Mouse (Mus musculus) megakaryocyte, embryonic 14.5 days (primary cell): Measurements from ENCODE around the gene Tmem119. TPM values are rescaled to one million over a fixed set of nuclear protein-coding genes. Genes with fewer than 3 reads are reported as not detected.

Source experiments
- H3K27me3 ChIP-seq: replicated peaks from 2 replicates; pipeline ENCODE3; 2012; ENCODE audit warnings: inconsistent platforms
- H3K36me3 ChIP-seq: replicated peaks from 2 replicates; pipeline ENCODE3; 2012; ENCODE audit warnings: low read length, inconsistent platforms, mixed read lengths
- H3K4me1 ChIP-seq: 2 replicates; pipeline ENCODE4 v1.6.1; 2012; ENCODE audit warnings: inconsistent platforms
- H3K4me3 ChIP-seq: replicated peaks from 2 replicates; pipeline ENCODE3; 2012; ENCODE audit warnings: moderate library complexity, mild to moderate bottlenecking, inconsistent platforms
- H3K9me3 ChIP-seq: 2 replicates; pipeline ENCODE4 v1.6.1; 2012; ENCODE audit warnings: inconsistent platforms
- FLI1 ChIP-seq: IDR thresholded peaks from 2 replicates; pipeline ENCODE4 v1.6.1; 2012; ENCODE audit warnings: low read length, inconsistent platforms, mixed read lengths
- GATA1 ChIP-seq: IDR thresholded peaks from 3 replicates; pipeline ENCODE4 v1.6.1; 2012; ENCODE audit warnings: mixed read lengths, low read length, inconsistent platforms, borderline replicate concordance
- polyA plus RNA-seq: library from polyadenylated mRNA; stranded (reverse); fragments of >175 nt; gene quantifications from 2 replicates; pipeline ENCODE4 v1.2.3, GENCODE M21; 2012; ENCODE audit warnings: low replicate concordance; ENCODE audit not compliant: insufficient read depth

The Tmem119 gene
- polyA plus RNA-seq, 1 experiment = 4.0 TPM

DNA sequence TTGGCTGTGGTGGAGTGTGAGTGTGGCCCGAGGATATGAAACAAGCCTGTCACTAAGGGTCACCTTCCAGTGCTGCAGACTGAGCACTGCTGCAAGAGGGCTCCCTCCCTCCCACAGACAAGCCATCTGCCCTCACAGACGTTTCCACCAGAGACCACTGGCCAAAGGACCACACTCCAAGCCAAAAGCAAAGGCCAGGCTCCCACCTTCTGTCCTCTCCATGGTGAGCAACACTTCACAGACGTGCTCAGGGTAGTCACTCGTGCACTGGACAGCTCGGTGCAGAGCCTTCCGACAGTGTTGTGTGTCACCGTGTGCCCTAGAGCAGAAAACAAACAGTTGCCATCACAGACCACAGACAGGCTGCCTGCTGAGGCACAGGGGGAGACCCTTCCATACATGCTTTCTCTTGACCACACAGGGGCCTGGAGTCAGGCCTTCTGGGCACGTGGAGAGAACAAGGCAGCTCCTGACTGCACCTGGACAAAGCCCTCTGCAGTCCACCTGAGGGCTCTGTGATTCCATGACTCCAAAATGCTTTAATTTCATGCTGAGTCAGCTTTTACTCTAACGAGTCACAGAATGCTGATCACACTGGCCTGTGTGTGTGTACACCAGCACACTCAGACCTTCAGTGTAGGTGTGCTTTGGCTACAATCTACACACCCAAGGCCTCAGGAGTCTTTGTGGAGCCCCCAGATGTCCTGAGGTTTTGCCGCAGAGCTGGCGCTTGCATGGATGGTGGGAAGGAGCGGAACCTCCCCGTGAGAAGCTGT, 51.6 kb downstream of the Tmem119 start:
- Histone ChIP-seq H3K36me3 (peaks cover 99% of the 10 kb centered on the region), H3K4me1 (0 out of 2 replicates have a peak, but pooled peaks cover 3% of the 10 kb centered on the region), H3K4me3 (no peak overlapping the region), H3K9me3 (no peaks in the 10 kb centered on the region), H3K27me3 (no peaks in the 10 kb centered on the region)
- TF ChIP-seq FLI1 (no peak), GATA1 (no peak)

DNA sequence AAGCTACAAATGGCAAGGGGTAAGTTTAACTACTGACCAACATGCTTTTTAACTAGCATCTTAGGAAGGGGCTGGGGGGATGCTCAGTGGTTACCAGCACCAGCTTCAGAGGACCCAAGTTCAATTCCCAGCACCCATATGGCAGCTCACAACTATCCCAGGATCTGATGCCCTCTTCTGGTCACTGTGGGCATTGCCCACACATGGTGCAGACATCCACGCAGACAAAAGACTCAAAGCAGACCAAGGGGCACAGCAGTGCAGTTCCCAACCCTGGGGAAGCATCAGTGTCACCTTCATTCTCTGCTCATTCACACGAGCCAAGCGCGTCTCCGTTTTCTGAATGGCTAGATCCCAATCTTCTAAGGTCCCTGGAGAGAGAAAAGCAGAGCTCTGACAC, 52.7 kb downstream of the Tmem119 start:
- Histone ChIP-seq H3K9me3 (no peaks in the 10 kb centered on the region), H3K27me3 (no peaks in the 10 kb centered on the region), H3K4me3 (no peak overlapping the region), H3K36me3 (peaks cover 99% of the 10 kb centered on the region), H3K4me1 (0 out of 2 replicates have a peak, but pooled peaks cover 3% of the 10 kb centered on the region)
- TF ChIP-seq FLI1 (no peak), GATA1 (no peak)

Other genes starting within 250 kb of the Tmem119 start
- 4.3 TPM in 1 of 2 replicates, not detected in the other for gene Cmklr1, start 150.1 kb downstream of the Tmem119 start, polyA plus RNA-seq
- gene 1700069L16Rik, start 75.7 kb downstream of the Tmem119 start, polyA plus RNA-seq = not detected in 2 replicates
- 1.2 and 2.4 TPM in 2 replicates for gene Ficd, start 64.7 kb downstream of the Tmem119 start, polyA plus RNA-seq
- gene Sart3, start 28.0 kb downstream of the Tmem119 start, polyA plus RNA-seq = 9.0 and 14.3 TPM in 2 replicates
- gene Iscu, start 27.8 kb downstream of the Tmem119 start, polyA plus RNA-seq = 39.7 and 56.2 TPM in 2 replicates
- gene Selplg, start 32.1 kb upstream of the Tmem119 start, polyA plus RNA-seq = 39.4 and 167 TPM in 2 replicates
- 132 and 208 TPM in 2 replicates for gene Coro1c, start 108.2 kb upstream of the Tmem119 start, polyA plus RNA-seq
- 2.9 and 3.9 TPM in 2 replicates for gene Ssh1, start 193.4 kb upstream of the Tmem119 start, polyA plus RNA-seq
- gene Dao, start 203.2 kb upstream of the Tmem119 start, polyA plus RNA-seq = not detected in 2 replicates